Mouse (Mus musculus) c-Kit-positive CD71-positive TER-119-positive erythroid progenitor cells, embryonic 14.5 days (primary cell): Measurements from ENCODE around the gene Dstyk.

ENCODE experiments used
- DNase-seq: peaks from one replicate; pipeline ENCODE4 v3.0.0-alpha.2; 2013; ENCODE audit warnings: low spot score

The Dstyk gene

GRCm38 (mm10) chr1:132417319-132418251 is at the start of gene Dstyk:
Gene Dstyk, plus strand, starts transcription at chr1:132417555.
- peak; percentile 83 for DNase-seq

GRCm38 (mm10) chr1:132367692-132368506 is 49.5 kb upstream of the Dstyk start:
- DNase-seq = peak; percentile 95

- no peak for DNase-seq
Observed at GRCm38 (mm10) chr1:132370681-132371173, 46.6 kb upstream of the Dstyk start.

- no peak for DNase-seq
Observed at GRCm38 (mm10) chr1:132371298-132372081, 45.9 kb upstream of the Dstyk start.

- DNase-seq = no peak
Observed at GRCm38 (mm10) chr1:132372354-132372753, 45.0 kb upstream of the Dstyk start.

- DNase-seq = no peak
Observed at GRCm38 (mm10) chr1:132372896-132373534, 44.3 kb upstream of the Dstyk start.

- DNase-seq = no peak
Observed at GRCm38 (mm10) chr1:132374140-132374872, 43.0 kb upstream of the Dstyk start.

GRCm38 (mm10) chr1:132374873-132375244 is 42.5 kb upstream of the Dstyk start:
- no peak for DNase-seq

GRCm38 (mm10) chr1:132375256-132375655 is 42.1 kb upstream of the Dstyk start:
- no peak for DNase-seq

GRCm38 (mm10) chr1:132376211-132377054 is 40.9 kb upstream of the Dstyk start:
- no peak for DNase-seq

- DNase-seq = no peak
Observed at GRCm38 (mm10) chr1:132377055-132377365, 40.3 kb upstream of the Dstyk start.

GRCm38 (mm10) chr1:132377811-132378210 is 39.5 kb upstream of the Dstyk start:
- DNase-seq = no peak

GRCm38 (mm10) chr1:132380550-132381100 is 36.7 kb upstream of the Dstyk start:
- no peak for DNase-seq

- no peak for DNase-seq
Observed at GRCm38 (mm10) chr1:132381929-132382328, 35.4 kb upstream of the Dstyk start.

GRCm38 (mm10) chr1:132384001-132384554 is 33.3 kb upstream of the Dstyk start:
- no peak for DNase-seq

- DNase-seq = no peak
Observed at GRCm38 (mm10) chr1:132385266-132385665, 32.1 kb upstream of the Dstyk start.

- no peak for DNase-seq
Observed at GRCm38 (mm10) chr1:132385711-132386110, 31.6 kb upstream of the Dstyk start.

GRCm38 (mm10) chr1:132386266-132386665 is 31.1 kb upstream of the Dstyk start:
- no peak for DNase-seq

GRCm38 (mm10) chr1:132387943-132388342 is 29.4 kb upstream of the Dstyk start:
- DNase-seq = no peak
